Mouse (Mus musculus) lung, adult 2 months (tissue): ENCODE data around the gene Eefsec.

ENCODE experiments used
- CTCF ChIP-seq: fragments of 200-500 bp; IDR thresholded peaks from 2 replicates; pipeline ENCODE4 v1.5.1; 2011; ENCODE audit warnings: mild to moderate bottlenecking, low read length, control low read depth; ENCODE audit not compliant: insufficient read depth
- POLR2A ChIP-seq: fragments of 200-500 bp; IDR thresholded peaks from 2 replicates; pipeline ENCODE4 v1.6.1; 2011; ENCODE audit warnings: low read depth, mild to moderate bottlenecking, control low read depth, low read length, borderline replicate concordance; ENCODE audit errors: extremely low read depth

- no peak for TF ChIP-seq POLR2A
- TF ChIP-seq CTCF: no peak
Measured at GRCm38 (mm10) chr6:88387836-88388724, 58.3 kb downstream of the Eefsec start.
